Mouse (Mus musculus): Measurements from ENCODE around the gene Gpr146.

Gpr146 gene

GRCm38 (mm10) chr5:139427989-139428388, 50.5 kb downstream of the Gpr146 start:
- peak; percentile 71 for DNase-seq (ENCODE audit: inconsistent ontology term)

- no peak for DNase-seq (ENCODE audit: inconsistent ontology term)
Measured at GRCm38 (mm10) chr5:139429818-139430341, 52.4 kb downstream of the Gpr146 start.

GRCm38 (mm10) chr5:139432333-139432732, 54.8 kb downstream of the Gpr146 start:
- no peak for DNase-seq (ENCODE audit: inconsistent ontology term)

GRCm38 (mm10) chr5:139432747-139433508, 55.4 kb downstream of the Gpr146 start:
- no peak for DNase-seq (ENCODE audit: inconsistent ontology term)

- no peak for DNase-seq (ENCODE audit: inconsistent ontology term)
Measured at GRCm38 (mm10) chr5:139433842-139434568, 56.5 kb downstream of the Gpr146 start.

GRCm38 (mm10) chr5:139434940-139435339, 57.4 kb downstream of the Gpr146 start:
- no peak for DNase-seq (ENCODE audit: inconsistent ontology term)

- no peak for DNase-seq (ENCODE audit: inconsistent ontology term)
Measured at GRCm38 (mm10) chr5:139437769-139438168, 60.3 kb downstream of the Gpr146 start.

GRCm38 (mm10) chr5:139438440-139438839, 60.9 kb downstream of the Gpr146 start:
- DNase-seq (ENCODE audit: inconsistent ontology term): no peak

GRCm38 (mm10) chr5:139440451-139440850, 63.0 kb downstream of the Gpr146 start:
- no peak for DNase-seq (ENCODE audit: inconsistent ontology term)

- DNase-seq (ENCODE audit: inconsistent ontology term): no peak
Measured at GRCm38 (mm10) chr5:139440926-139441725, 63.6 kb downstream of the Gpr146 start.

GRCm38 (mm10) chr5:139441726-139442018, 64.2 kb downstream of the Gpr146 start:
- no peak for DNase-seq (ENCODE audit: inconsistent ontology term)

GRCm38 (mm10) chr5:139442428-139442827, 64.9 kb downstream of the Gpr146 start:
- no peak for DNase-seq (ENCODE audit: inconsistent ontology term)

- no peak for DNase-seq (ENCODE audit: inconsistent ontology term)
Measured at GRCm38 (mm10) chr5:139442962-139443361, 65.5 kb downstream of the Gpr146 start.

GRCm38 (mm10) chr5:139445258-139445657, 67.8 kb downstream of the Gpr146 start:
- DNase-seq (ENCODE audit: inconsistent ontology term): no peak
